Mouse (Mus musculus): Measurements from ENCODE around the gene Ephb3. TPM values are rescaled to one million over a fixed set of nuclear protein-coding genes. Genes with fewer than 3 reads are reported as not detected.

The Ephb3 gene
- polyA plus RNA-seq, 1 experiment from 2014 or later: 3.1 TPM

GRCm38 (mm10) chr16:21211501-21211900, 6.9 kb downstream of the Ephb3 start:
- no peak for ATAC-seq
- H3K4me1 ChIP-seq (ENCODE audit: control insufficient read depth, insufficient read depth, low read length): peaks cover 25% of the 10 kb centered on the region
- H3K9me3 ChIP-seq (replicated peaks; ENCODE audit: control insufficient read depth, low read length): no peaks in the 10 kb centered on the region
- peak overlapping the region; percentile 67 for H3K27ac ChIP-seq (ENCODE audit: low read depth, low read length)
- peak overlapping the region; percentile 43 for H3K9ac ChIP-seq (ENCODE audit: low read length)
- DNase-seq (ENCODE audit: low spot score): no peak
- peak overlapping the region; percentile 61 for H3K4me2 ChIP-seq (ENCODE audit: low read length)
- no peaks in the 10 kb centered on the region for H3K27me3 ChIP-seq (replicated peaks; ENCODE audit: control insufficient read depth, insufficient read depth, low read length)
- WGBS: 37% methylated on average over 4 of the region's 4 CpGs
- H3K4me3 ChIP-seq (ENCODE audit: low read depth, low read length): peak overlapping the region; percentile 23
- no peaks in the 10 kb centered on the region for H3K36me3 ChIP-seq (ENCODE audit: control insufficient read depth, insufficient read depth, low read length)

DNA sequence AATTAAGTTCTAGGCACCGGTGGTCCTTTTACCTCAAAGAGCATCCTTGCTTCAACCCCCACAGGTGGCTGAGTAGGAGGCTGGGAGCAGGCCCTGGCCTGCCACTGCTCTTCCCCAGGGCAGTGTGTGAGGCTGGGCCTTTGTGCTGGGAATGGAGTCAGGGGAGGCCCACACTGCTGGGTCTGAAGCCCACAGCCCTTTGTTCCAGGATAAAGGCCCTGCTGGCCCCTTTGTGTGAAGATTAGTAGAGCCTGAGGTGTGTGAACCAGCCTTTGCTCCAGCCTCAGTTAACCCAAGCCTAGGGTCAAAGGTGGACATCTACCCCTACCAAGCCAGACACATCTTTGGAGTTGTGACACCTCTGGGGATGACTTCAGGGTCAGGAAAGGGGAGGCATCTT, 7.8 kb downstream of the Ephb3 start:
- no peak overlapping the region for H3K9ac ChIP-seq (ENCODE audit: low read length)
- ATAC-seq (no peak), DNase-seq (ENCODE audit: low spot score) (no peak)
- peaks cover 3% of the 10 kb centered on the region; the same call in 1 of the 2 replicates for H3K36me3 ChIP-seq (ENCODE audit: control insufficient read depth, insufficient read depth, low read length)
- WGBS: 10% methylated on average over 1 of the region's 1 CpGs
- no peak overlapping the region for H3K4me2 ChIP-seq (ENCODE audit: low read length)
- H3K27me3 ChIP-seq (replicated peaks; ENCODE audit: control insufficient read depth, insufficient read depth, low read length): no peaks in the 10 kb centered on the region
- peaks cover 25% of the 10 kb centered on the region for H3K4me1 ChIP-seq (ENCODE audit: control insufficient read depth, insufficient read depth, low read length)
- no peaks in the 10 kb centered on the region for H3K9me3 ChIP-seq (replicated peaks; ENCODE audit: control insufficient read depth, low read length)
- H3K4me3 ChIP-seq (ENCODE audit: low read depth, low read length): no peak overlapping the region
- no peak overlapping the region for H3K27ac ChIP-seq (ENCODE audit: low read depth, low read length)

DNA sequence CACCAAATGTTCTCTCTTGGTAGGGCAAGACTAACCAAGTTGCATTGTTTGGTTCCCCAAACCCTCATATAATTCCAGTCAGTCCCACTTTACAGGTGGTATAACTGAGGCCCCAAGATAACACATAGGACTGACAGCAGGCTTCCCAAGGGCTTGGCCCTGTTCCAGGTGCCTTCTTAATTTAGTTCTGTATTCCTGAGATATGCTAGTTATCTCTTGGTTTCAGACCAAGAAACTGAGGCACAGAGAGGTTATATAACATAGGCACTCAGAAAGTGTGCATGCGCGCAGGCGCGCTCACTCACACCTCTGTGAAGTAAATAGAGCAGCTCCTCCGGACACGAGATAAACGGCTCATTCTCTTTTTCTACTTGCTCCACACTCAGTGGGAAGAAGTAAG, 9.4 kb downstream of the Ephb3 start:
- no peak for ATAC-seq
- H3K9ac ChIP-seq (ENCODE audit: low read length): no peak overlapping the region
- no peaks in the 10 kb centered on the region for H3K9me3 ChIP-seq (replicated peaks; ENCODE audit: control insufficient read depth, low read length)
- 94% methylated on average over 7 of the region's 7 CpGs for WGBS
- DNase-seq (ENCODE audit: low spot score): no peak
- no peak overlapping the region for H3K4me2 ChIP-seq (ENCODE audit: low read length)
- H3K27me3 ChIP-seq (replicated peaks; ENCODE audit: control insufficient read depth, insufficient read depth, low read length): no peaks in the 10 kb centered on the region
- peaks cover 19% of the 10 kb centered on the region for H3K36me3 ChIP-seq (ENCODE audit: control insufficient read depth, insufficient read depth, low read length)
- H3K27ac ChIP-seq (ENCODE audit: low read depth, low read length): no peak overlapping the region
- no peak overlapping the region for H3K4me3 ChIP-seq (ENCODE audit: low read depth, low read length)
- peaks cover 25% of the 10 kb centered on the region for H3K4me1 ChIP-seq (ENCODE audit: control insufficient read depth, insufficient read depth, low read length)

DNA sequence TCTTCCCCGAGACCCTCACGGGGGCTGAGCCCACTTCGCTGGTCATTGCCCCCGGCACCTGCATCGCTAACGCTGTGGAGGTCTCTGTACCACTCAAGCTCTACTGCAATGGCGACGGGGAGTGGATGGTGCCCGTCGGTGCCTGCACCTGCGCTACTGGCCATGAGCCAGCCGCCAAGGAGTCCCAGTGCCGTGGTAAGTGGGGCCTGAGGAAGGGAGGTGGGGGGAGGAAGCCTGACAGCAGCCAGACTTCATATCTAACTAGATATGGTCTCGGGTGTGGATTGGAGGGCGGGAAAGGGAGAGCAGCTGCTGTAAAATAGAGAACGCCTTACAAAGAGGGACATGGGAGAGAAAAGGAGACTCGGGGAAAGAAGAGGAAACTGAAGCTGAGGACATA, 10.2 kb downstream of the Ephb3 start:
- no peak for ATAC-seq
- Histone ChIP-seq H3K36me3 (ENCODE audit: control insufficient read depth, insufficient read depth, low read length) (peaks cover 26% of the 10 kb centered on the region), H3K9me3 (replicated peaks; ENCODE audit: control insufficient read depth, low read length) (no peaks in the 10 kb centered on the region), H3K4me1 (ENCODE audit: control insufficient read depth, insufficient read depth, low read length) (peaks cover 25% of the 10 kb centered on the region), H3K27ac (ENCODE audit: low read depth, low read length) (no peak overlapping the region), H3K4me3 (ENCODE audit: low read depth, low read length) (no peak overlapping the region), H3K27me3 (replicated peaks; ENCODE audit: control insufficient read depth, insufficient read depth, low read length) (no peaks in the 10 kb centered on the region), H3K9ac (ENCODE audit: low read length) (no peak overlapping the region), H3K4me2 (ENCODE audit: low read length) (no peak overlapping the region)
- 78% methylated on average over 17 of the region's 17 CpGs for WGBS
- no peak for DNase-seq (ENCODE audit: low spot score)

- no peak overlapping the region for H3K4me3 ChIP-seq (ENCODE audit: low read depth, low read length)
- H3K27me3 ChIP-seq (replicated peaks; ENCODE audit: control insufficient read depth, insufficient read depth, low read length): no peaks in the 10 kb centered on the region
- WGBS: 26% methylated on average over 4 of the region's 4 CpGs
- no peak overlapping the region for H3K27ac ChIP-seq (ENCODE audit: low read depth, low read length)
- peaks cover 19% of the 10 kb centered on the region for H3K4me1 ChIP-seq (ENCODE audit: control insufficient read depth, insufficient read depth, low read length)
- H3K4me2 ChIP-seq (ENCODE audit: low read length): no peak overlapping the region
- DNase-seq (ENCODE audit: low spot score) (peak; percentile 37), ATAC-seq (no peak)
- H3K36me3 ChIP-seq (ENCODE audit: control insufficient read depth, insufficient read depth, low read length): peaks cover 36% of the 10 kb centered on the region
- no peak overlapping the region for H3K9ac ChIP-seq (ENCODE audit: low read length)
- H3K9me3 ChIP-seq (replicated peaks; ENCODE audit: control insufficient read depth, low read length): no peaks in the 10 kb centered on the region
Measured at GRCm38 (mm10) chr16:21216047-21216446, 11.5 kb downstream of the Ephb3 start.

DNA sequence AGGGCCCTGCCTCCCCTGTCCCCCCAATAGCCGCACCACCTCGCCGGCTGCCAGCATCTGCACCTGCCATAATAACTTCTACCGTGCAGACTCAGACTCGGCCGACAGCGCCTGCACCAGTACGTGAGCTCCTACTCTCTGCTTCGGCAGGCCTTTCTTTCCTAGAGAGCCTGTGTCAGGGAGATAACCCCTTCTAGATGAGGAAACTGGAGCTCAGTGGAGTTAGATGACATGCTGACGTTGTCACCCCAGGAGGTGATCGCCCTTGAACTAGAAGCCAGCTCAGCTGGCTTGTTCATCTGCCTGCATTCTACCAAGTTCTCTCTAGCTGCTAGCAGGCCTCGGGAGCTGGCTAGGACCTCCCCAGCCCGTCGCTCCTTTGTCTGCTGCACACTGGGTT, 12.7 kb downstream of the Ephb3 start:
- Histone ChIP-seq H3K4me3 (ENCODE audit: low read depth, low read length) (no peak overlapping the region), H3K4me1 (ENCODE audit: control insufficient read depth, insufficient read depth, low read length) (peaks cover 7% of the 10 kb centered on the region), H3K9ac (ENCODE audit: low read length) (no peak overlapping the region), H3K36me3 (ENCODE audit: control insufficient read depth, insufficient read depth, low read length) (peaks cover 47% of the 10 kb centered on the region), H3K4me2 (ENCODE audit: low read length) (no peak overlapping the region), H3K27ac (ENCODE audit: low read depth, low read length) (no peak overlapping the region), H3K9me3 (replicated peaks; ENCODE audit: control insufficient read depth, low read length) (no peaks in the 10 kb centered on the region), H3K27me3 (replicated peaks; ENCODE audit: control insufficient read depth, insufficient read depth, low read length) (no peaks in the 10 kb centered on the region)
- ATAC-seq (no peak), DNase-seq (ENCODE audit: low spot score) (no peak)
- 90% methylated on average over 14 of the region's 14 CpGs for whole genome bisulfite sequencing

DNA sequence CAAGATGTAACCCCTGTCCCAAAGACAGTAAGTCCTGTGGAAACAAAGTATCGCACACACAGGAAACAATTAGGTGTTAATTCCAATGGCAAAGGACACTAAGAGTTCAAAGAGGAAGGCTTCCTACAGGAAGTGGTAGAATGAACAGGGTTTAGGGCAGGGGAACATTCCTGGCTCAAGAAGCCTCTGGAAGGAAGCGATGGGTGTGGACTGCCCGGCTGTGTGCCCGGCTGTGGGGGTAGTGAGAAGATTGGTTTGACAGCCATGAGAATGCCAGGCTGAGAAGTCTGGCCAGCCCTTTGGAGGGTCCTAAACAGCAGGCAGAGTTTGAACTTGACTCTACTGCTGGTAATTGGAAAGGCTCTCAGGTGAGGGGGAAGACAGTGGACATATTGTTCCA, 15.1 kb downstream of the Ephb3 start:
- Histone ChIP-seq H3K9ac (ENCODE audit: low read length) (no peak overlapping the region), H3K36me3 (ENCODE audit: control insufficient read depth, insufficient read depth, low read length) (peaks cover 52% of the 10 kb centered on the region), H3K4me3 (ENCODE audit: low read depth, low read length) (no peak overlapping the region), H3K4me1 (ENCODE audit: control insufficient read depth, insufficient read depth, low read length) (peaks cover 5% of the 10 kb centered on the region), H3K4me2 (ENCODE audit: low read length) (no peak overlapping the region), H3K27ac (ENCODE audit: low read depth, low read length) (no peak overlapping the region), H3K27me3 (replicated peaks; ENCODE audit: control insufficient read depth, insufficient read depth, low read length) (no peaks in the 10 kb centered on the region), H3K9me3 (replicated peaks; ENCODE audit: control insufficient read depth, low read length) (no peaks in the 10 kb centered on the region)
- ATAC-seq (no peak), DNase-seq (ENCODE audit: low spot score) (no peak)
- 89% methylated on average over 4 of the region's 4 CpGs for WGBS

DNA sequence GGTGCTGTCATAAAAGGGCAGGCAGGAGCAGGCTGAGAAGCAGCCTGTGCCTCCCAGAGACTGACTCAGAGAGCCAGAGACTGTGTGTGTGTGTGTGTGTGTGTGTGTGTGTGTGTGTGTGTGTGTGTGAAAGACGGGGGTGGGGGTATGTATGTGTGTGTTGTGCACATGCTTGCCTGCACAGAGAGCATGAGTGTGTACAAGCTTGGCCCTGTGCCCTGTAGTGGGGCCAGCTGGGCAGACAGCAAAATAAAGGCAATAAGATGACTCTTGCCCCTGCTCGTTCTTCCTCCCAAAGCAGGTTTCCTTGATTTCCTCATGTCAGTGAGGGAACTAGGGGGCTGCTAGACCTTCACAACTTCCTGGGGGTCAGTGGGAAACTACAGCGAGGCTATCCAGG, 18.5 kb downstream of the Ephb3 start:
- no peak for ATAC-seq
- Histone ChIP-seq H3K36me3 (ENCODE audit: control insufficient read depth, insufficient read depth, low read length) (peaks cover 43% of the 10 kb centered on the region), H3K27me3 (replicated peaks; ENCODE audit: control insufficient read depth, insufficient read depth, low read length) (no peaks in the 10 kb centered on the region), H3K9ac (ENCODE audit: low read length) (no peak overlapping the region), H3K4me2 (ENCODE audit: low read length) (no peak overlapping the region), H3K4me1 (ENCODE audit: control insufficient read depth, insufficient read depth, low read length) (0 out of 2 replicates have a peak, but pooled peaks cover 3% of the 10 kb centered on the region), H3K4me3 (ENCODE audit: low read depth, low read length) (no peak overlapping the region), H3K9me3 (replicated peaks; ENCODE audit: control insufficient read depth, low read length) (no peaks in the 10 kb centered on the region), H3K27ac (ENCODE audit: low read depth, low read length) (no peak overlapping the region)
- DNase-seq (ENCODE audit: low spot score): no peak
- WGBS: 69% methylated on average over 3 of the region's 3 CpGs

DNA sequence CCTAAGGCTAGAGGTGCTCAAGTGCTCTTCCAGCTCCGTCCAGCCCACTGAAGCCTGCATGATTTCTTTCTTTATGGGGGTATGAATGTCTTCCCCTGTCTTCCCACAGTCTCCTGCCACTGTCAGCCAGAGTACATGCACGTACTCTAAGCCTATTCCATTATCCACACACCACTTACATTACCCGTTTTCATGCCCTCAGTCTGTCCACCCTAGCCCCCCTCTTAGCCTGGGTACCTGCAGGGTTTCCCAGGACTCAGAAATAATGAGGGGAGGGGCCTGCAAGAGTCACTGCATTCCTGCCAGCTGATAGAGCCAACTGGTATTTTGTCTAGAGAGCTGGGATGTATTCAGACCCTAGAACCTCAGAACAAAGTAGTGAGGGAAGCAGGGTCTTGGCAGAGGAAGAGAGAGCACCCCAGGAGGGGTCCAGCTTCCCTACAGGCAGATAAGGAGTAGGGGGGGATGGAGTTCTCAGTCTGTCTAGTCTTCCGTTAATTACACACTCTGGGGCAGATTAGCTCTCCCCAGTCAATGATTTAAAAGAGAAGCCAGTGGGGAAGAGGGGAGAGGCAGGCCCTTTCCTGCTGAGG, 20.2 kb downstream of the Ephb3 start:
- no peak overlapping the region for H3K4me2 ChIP-seq (ENCODE audit: low read length)
- H3K36me3 ChIP-seq (ENCODE audit: control insufficient read depth, insufficient read depth, low read length): peaks cover 26% of the 10 kb centered on the region
- DNase-seq (ENCODE audit: low spot score) (peak; percentile 39), ATAC-seq (peak; percentile 55)
- H3K27me3 ChIP-seq (replicated peaks; ENCODE audit: control insufficient read depth, insufficient read depth, low read length): no peaks in the 10 kb centered on the region
- 0 out of 2 replicates have a peak, but pooled peaks cover 3% of the 10 kb centered on the region for H3K4me1 ChIP-seq (ENCODE audit: control insufficient read depth, insufficient read depth, low read length)
- no peaks in the 10 kb centered on the region for H3K9me3 ChIP-seq (replicated peaks; ENCODE audit: control insufficient read depth, low read length)
- no peak overlapping the region for H3K27ac ChIP-seq (ENCODE audit: low read depth, low read length)
- WGBS: 9% methylated on average over 4 of the region's 4 CpGs
- H3K9ac ChIP-seq (ENCODE audit: low read length): no peak overlapping the region
- no peak overlapping the region for H3K4me3 ChIP-seq (ENCODE audit: low read depth, low read length)

All from forebrain, embryonic 14.5 days (tissue).